ENCODE assay signal across 28 mouse cellular contexts in the genomic region with DNA sequence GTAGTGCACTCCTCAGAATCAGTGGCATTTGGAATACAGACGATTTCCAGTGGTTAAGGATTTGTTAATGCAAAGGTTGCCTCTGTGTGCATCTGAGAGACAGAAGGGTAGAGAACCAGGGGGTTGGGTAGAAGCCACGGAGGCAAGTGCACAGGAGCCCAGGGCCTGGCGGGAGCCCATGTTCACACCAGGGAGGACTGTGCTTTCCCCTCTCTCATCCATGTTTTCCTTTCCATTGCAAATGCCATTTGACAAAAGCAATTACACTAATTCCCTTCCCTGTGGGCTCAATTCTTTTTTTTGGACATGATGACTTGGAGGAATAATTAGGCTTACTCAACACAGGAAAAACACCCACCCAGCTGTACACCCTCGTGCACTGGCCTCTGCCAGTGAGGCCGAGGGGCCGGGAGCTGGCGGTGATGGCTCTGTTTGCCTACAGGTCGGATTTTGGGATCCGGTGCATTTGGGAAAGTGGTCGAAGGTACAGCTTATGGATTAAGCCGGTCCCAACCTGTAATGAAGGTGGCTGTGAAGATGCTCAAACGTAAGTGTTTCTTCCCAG. TPM values are rescaled to one million over a fixed set of nuclear protein-coding genes. Genes with fewer than 3 reads are reported as not detected.
DNase-seq lines count a peak whose midpoint lies in the region; ATAC-seq and TF ChIP-seq lines count a peak whose summit lies in the region.
"Had no signal": no experiment of that assay in that cellular context is flagged by ENCODE, and none has a peak within 500 bp of the region (broad histone marks: within the 10 kb centered on the region; RNA-seq: fewer than 3 reads in every experiment).

No protein-coding gene starts in this region.

- no peak overlapping the region for H3K9ac ChIP-seq in hindbrain, embryonic 13.5 days
- H3K9ac ChIP-seq in hindbrain, embryonic 11.5 days (ENCODE audit: low read depth, low read length), result no peak overlapping the region
- H3K9ac ChIP-seq in midbrain, postnatal 0 days (replicated peaks; ENCODE audit: low read length, poor library complexity, severe bottlenecking), result no peak overlapping the region
- no peak overlapping the region for H3K9ac ChIP-seq in hindbrain, postnatal 0 days (replicated peaks; ENCODE audit: low read length)
- H3K9ac ChIP-seq: embryonic facial prominence, embryonic 13.5 days; forebrain, embryonic 15.5 days; heart, embryonic 12.5 days; limb, embryonic 12.5 days; liver, postnatal 0 days had no signal

- no peak for TF ChIP-seq POLR2A in cerebellum, adult 2 months (IDR thresholded peaks at IDR 0.05; ENCODE audit: borderline replicate concordance, insufficient read depth, low read length)

- peaks cover 6% of the 10 kb centered on the region; the same call in 1 of the 2 replicates for H3K4me1 ChIP-seq in cerebellum, adult 2 months (ENCODE audit: control insufficient read depth, insufficient read depth, low read length)
- 0 out of 2 replicates have a peak, but pooled peaks cover 3% of the 10 kb centered on the region for H3K4me1 ChIP-seq in hindbrain, embryonic 13.5 days (replicated peaks)
- H3K4me1 ChIP-seq in hindbrain, embryonic 11.5 days (replicated peaks; ENCODE audit: control insufficient read depth, insufficient read depth, low read length), result no peaks in the 10 kb centered on the region
- H3K4me1 ChIP-seq in midbrain, postnatal 0 days (ENCODE audit: insufficient read depth, low read length), result no peaks in the 10 kb centered on the region
- H3K4me1 ChIP-seq in midbrain, embryonic 10.5 days, result no peaks in the 10 kb centered on the region
- H3K4me1 ChIP-seq in hindbrain, postnatal 0 days (ENCODE audit: insufficient read depth, low read length), result no peaks in the 10 kb centered on the region; the same call in 1 of the 2 replicates
- H3K4me1 ChIP-seq: forebrain, embryonic 15.5 days; limb, embryonic 12.5 days had no signal

- 11% methylated on average over 12 of the region's 12 CpGs for WGBS in cerebellum, adult 2 months
- WGBS in hindbrain, embryonic 13.5 days, result 79% methylated on average over 12 of the region's 12 CpGs
- 91% methylated on average over 12 of the region's 12 CpGs for WGBS in hindbrain, embryonic 11.5 days
- 61% methylated on average over 12 of the region's 12 CpGs for whole genome bisulfite sequencing in midbrain, postnatal 0 days
- WGBS in midbrain, embryonic 10.5 days, result 86% methylated on average over 12 of the region's 12 CpGs
- 53% methylated on average over 12 of the region's 12 CpGs for WGBS in hindbrain, postnatal 0 days

- H3K27ac ChIP-seq in cerebellum, adult 2 months (ENCODE audit: insufficient read depth, low read length), result no peak overlapping the region
- H3K27ac ChIP-seq in hindbrain, embryonic 13.5 days, result peak overlapping the region; percentile 56; the same call in 1 of the 2 replicates
- H3K27ac ChIP-seq in hindbrain, embryonic 11.5 days (ENCODE audit: low read depth, low read length), result no peak overlapping the region
- H3K27ac ChIP-seq in midbrain, postnatal 0 days (ENCODE audit: low read depth, low read length), result no peak overlapping the region
- H3K27ac ChIP-seq in midbrain, embryonic 10.5 days (replicated peaks), result no peak overlapping the region
- peak overlapping the region; percentile 66 for H3K27ac ChIP-seq in hindbrain, postnatal 0 days
- H3K27ac ChIP-seq: embryonic facial prominence, embryonic 13.5 days; forebrain, embryonic 15.5 days; layer of hippocampus, adult 2 months; limb, embryonic 12.5 days had no signal

- peak; percentile 18 to 46 for DNase-seq in cerebellum, adult 2 months
- no peak for DNase-seq in hindbrain, embryonic 11.5 days (ENCODE audit: low spot score)
- DNase-seq in midbrain, postnatal 0 days (ENCODE audit: low spot score), result peak; percentile 76
- DNase-seq in midbrain, embryonic 10.5 days (ENCODE audit: low spot score), result no peak
- peak; percentile 77 for DNase-seq in hindbrain, postnatal 0 days (ENCODE audit: low spot score)
- DNase-seq in spleen, postnatal 14 days (ENCODE audit: low spot score in 2 of 2), result no peak
- DNase-seq: adrenal gland, postnatal 14 days; embryo, embryonic 11 days; gastrocnemius, postnatal 14 days; heart, adult 11 months; heart, postnatal 10 days; kidney, postnatal 25 days; liver, postnatal 0 days; lung, postnatal 10 days; right cerebral cortex, postnatal 25 days; spleen, adult 18-20 months had no signal

- TF ChIP-seq CTCF in cerebellum, adult 2 months (IDR thresholded peaks at IDR 0.05; ENCODE audit: borderline replicate concordance, insufficient read depth, low read depth, low read length), result no peak
- no peak for TF ChIP-seq CTCF in midbrain, postnatal 0 days (IDR thresholded peaks at IDR 0.05)
- no peak for TF ChIP-seq CTCF in hindbrain, postnatal 0 days (IDR thresholded peaks at IDR 0.05; ENCODE audit: low read depth)

- no peaks in the 10 kb centered on the region for H3K36me3 ChIP-seq in hindbrain, embryonic 13.5 days
- no peaks in the 10 kb centered on the region for H3K36me3 ChIP-seq in hindbrain, embryonic 11.5 days (ENCODE audit: control insufficient read depth, insufficient read depth, low read length)
- no peaks in the 10 kb centered on the region for H3K36me3 ChIP-seq in midbrain, postnatal 0 days (ENCODE audit: insufficient read depth, low read length)
- H3K36me3 ChIP-seq in midbrain, embryonic 10.5 days, result peaks cover 7% of the 10 kb centered on the region; the same call in 1 of the 2 replicates
- no peaks in the 10 kb centered on the region for H3K36me3 ChIP-seq in hindbrain, postnatal 0 days (ENCODE audit: insufficient read depth, low read length)
- H3K36me3 ChIP-seq: forebrain, embryonic 15.5 days had no signal

- H3K27me3 ChIP-seq in cerebellum, adult 2 months (ENCODE audit: control insufficient read depth, insufficient read depth, low read length), result no peaks in the 10 kb centered on the region; the same call in 1 of the 2 replicates
- H3K27me3 ChIP-seq in hindbrain, embryonic 13.5 days, result no peaks in the 10 kb centered on the region
- no peaks in the 10 kb centered on the region for H3K27me3 ChIP-seq in hindbrain, embryonic 11.5 days (ENCODE audit: control insufficient read depth, insufficient read depth, low read length)
- no peaks in the 10 kb centered on the region for H3K27me3 ChIP-seq in midbrain, postnatal 0 days (ENCODE audit: insufficient read depth, low read length)
- H3K27me3 ChIP-seq in midbrain, embryonic 10.5 days (ENCODE audit: low read depth, poor library complexity, severe bottlenecking), result no peaks in the 10 kb centered on the region
- no peaks in the 10 kb centered on the region for H3K27me3 ChIP-seq in hindbrain, postnatal 0 days (ENCODE audit: insufficient read depth, low read length)
- H3K27me3 ChIP-seq: embryonic facial prominence, embryonic 13.5 days; heart, embryonic 12.5 days; limb, embryonic 12.5 days had no signal

- no peaks in the 10 kb centered on the region for H3K9me3 ChIP-seq in hindbrain, embryonic 13.5 days
- H3K9me3 ChIP-seq in hindbrain, embryonic 11.5 days (ENCODE audit: control insufficient read depth, low read length), result no peaks in the 10 kb centered on the region
- no peaks in the 10 kb centered on the region for H3K9me3 ChIP-seq in midbrain, postnatal 0 days (ENCODE audit: low read length)
- H3K9me3 ChIP-seq in midbrain, embryonic 10.5 days (replicated peaks), result no peaks in the 10 kb centered on the region
- no peaks in the 10 kb centered on the region for H3K9me3 ChIP-seq in hindbrain, postnatal 0 days (ENCODE audit: low read length)
- H3K9me3 ChIP-seq: embryonic facial prominence, embryonic 13.5 days; forebrain, embryonic 15.5 days; heart, embryonic 12.5 days; limb, embryonic 12.5 days had no signal

- no peak overlapping the region for H3K4me3 ChIP-seq in cerebellum, adult 2 months (replicated peaks; ENCODE audit: insufficient read depth, low read depth, low read length)
- H3K4me3 ChIP-seq in hindbrain, embryonic 13.5 days, result no peak overlapping the region
- no peak overlapping the region for H3K4me3 ChIP-seq in hindbrain, embryonic 11.5 days (ENCODE audit: low read depth, low read length)
- H3K4me3 ChIP-seq in midbrain, postnatal 0 days (ENCODE audit: low read depth, low read length), result no peak overlapping the region
- no peak overlapping the region for H3K4me3 ChIP-seq in midbrain, embryonic 10.5 days
- no peak overlapping the region for H3K4me3 ChIP-seq in hindbrain, postnatal 0 days (ENCODE audit: low read length)
- H3K4me3 ChIP-seq: embryonic facial prominence, embryonic 13.5 days; erythroblast, embryonic 14.5 days; forebrain, embryonic 15.5 days; heart, embryonic 12.5 days; layer of hippocampus, adult 2 months; limb, embryonic 12.5 days; myocyte had no signal

- H3K4me2 ChIP-seq in hindbrain, embryonic 13.5 days, result no peak overlapping the region
- H3K4me2 ChIP-seq in hindbrain, embryonic 11.5 days (replicated peaks; ENCODE audit: low read depth, low read length), result no peak overlapping the region
- H3K4me2 ChIP-seq in midbrain, postnatal 0 days (ENCODE audit: low read depth, low read length, poor library complexity, severe bottlenecking), result no peak overlapping the region
- H3K4me2 ChIP-seq in hindbrain, postnatal 0 days (ENCODE audit: low read depth, low read length), result no peak overlapping the region
- H3K4me2 ChIP-seq: embryonic facial prominence, embryonic 13.5 days; forebrain, embryonic 15.5 days; heart, embryonic 12.5 days; limb, embryonic 12.5 days; liver, embryonic 11.5 days; midbrain, embryonic 11.5 days had no signal

- ATAC-seq in cerebellum, adult (ENCODE audit: insufficient number of reproducible peaks, low FRiP score, low TSS enrichment), result no peak
- no peak for ATAC-seq in hindbrain, embryonic 13.5 days (ENCODE audit: low FRiP score)
- ATAC-seq in hindbrain, embryonic 11.5 days (ENCODE audit: low FRiP score), result no peak
- ATAC-seq in midbrain, postnatal 0 days (ENCODE audit: low FRiP score), result no peak; the same call in 1 of the 2 replicates
- ATAC-seq in hindbrain, postnatal 0 days, result peak; percentile 77
- ATAC-seq: forebrain, embryonic 15.5 days; intestine, postnatal 0 days; liver, postnatal 0 days had no signal

RNA-seq across cellular contexts. Expression of gene Pdgfra, which starts 27.7 kb away (rescaled TPM):
- 8.6 and 9.0 TPM in 2 replicates for polyA plus RNA-seq in cerebellum, adult 2 months (2012; rRNA removed)
- polyA plus RNA-seq in hindbrain, embryonic 13.5 days (2015; fragmentation: Nextera tagmentation; extraction: Ambion mirVana), result 11.3 and 12.4 TPM in 2 replicates
- polyA plus RNA-seq in hindbrain, embryonic 11.5 days (2014; fragmentation: Nextera tagmentation; extraction: Ambion mirVana), result 26.5 and 29.3 TPM in 2 replicates
- total RNA-seq in midbrain, postnatal 0 days (2014; rRNA removed), result 52.4 and 58.8 TPM in 2 replicates
- polyA plus RNA-seq in midbrain, postnatal 0 days (2015; fragmentation: Nextera tagmentation; extraction: Ambion mirVana), result 16.7 and 20.3 TPM in 2 replicates
- 15.6 and 19.5 TPM in 2 replicates for polyA plus RNA-seq in midbrain, embryonic 10.5 days (2016; fragmentation: Nextera tagmentation; extraction: Ambion mirVana)
- total RNA-seq in hindbrain, postnatal 0 days (2014; rRNA removed), result 60.2 and 63.0 TPM in 2 replicates
- polyA plus RNA-seq in hindbrain, postnatal 0 days (2015; fragmentation: Nextera tagmentation; extraction: Ambion mirVana), result 21.9 and 25.7 TPM in 2 replicates
- polyA plus RNA-seq: erythroblast, embryonic 14.5 days had no signal

Comparison
In these comparisons a context has a peak if more than half of its experiments do, and no peak if none do; other contexts are left out.
1. DNase-seq: peak in cerebellum, adult 2 months (2 of 2), midbrain, postnatal 0 days (single experiment) and hindbrain, postnatal 0 days (single experiment); none in hindbrain, embryonic 11.5 days (single experiment), midbrain, embryonic 10.5 days (single experiment) and spleen, postnatal 14 days (0 of 2).
2. H3K27ac ChIP-seq: peak in hindbrain, embryonic 13.5 days (single experiment) and hindbrain, postnatal 0 days (single experiment); none in cerebellum, adult 2 months (single experiment), hindbrain, embryonic 11.5 days (single experiment), midbrain, postnatal 0 days (single experiment) and midbrain, embryonic 10.5 days (single experiment).